Mouse (Mus musculus) right cerebral cortex, postnatal 4 days (tissue): ENCODE results near the gene Npdc1.
A peak's percentile ranks its signal among the peaks of the same experiment; 100 is the strongest.

Experiments used
- DNase-seq: peaks from one replicate; pipeline ENCODE4 v3.0.0-alpha.2; 2022

The Npdc1 gene

GRCm38 (mm10) chr2:25430395-25431233 lies 31.5 kb downstream of the Npdc1 start:
- no peak for DNase-seq

- DNase-seq: no peak
These were observed 32.2 kb downstream of the Npdc1 start for GRCm38 (mm10) chr2:25431308-25431855.

GRCm38 (mm10) chr2:25432326-25433098 lies 33.4 kb downstream of the Npdc1 start:
- no peak for DNase-seq

GRCm38 (mm10) chr2:25433101-25433500 lies 34.0 kb downstream of the Npdc1 start:
- no peak for DNase-seq

GRCm38 (mm10) chr2:25434292-25434691 lies 35.1 kb downstream of the Npdc1 start:
- DNase-seq: no peak

GRCm38 (mm10) chr2:25436286-25436820 lies 37.2 kb downstream of the Npdc1 start:
- DNase-seq: no peak

- DNase-seq: no peak
These were observed 41.9 kb downstream of the Npdc1 start for GRCm38 (mm10) chr2:25441067-25441466.

GRCm38 (mm10) chr2:25442682-25443081 lies 43.5 kb downstream of the Npdc1 start:
- DNase-seq: no peak

- no peak for DNase-seq
These were observed 51.9 kb downstream of the Npdc1 start for GRCm38 (mm10) chr2:25450853-25451647.

- DNase-seq: no peak
These were observed 53.8 kb downstream of the Npdc1 start for GRCm38 (mm10) chr2:25452951-25453350.

GRCm38 (mm10) chr2:25456205-25456953 lies 57.2 kb downstream of the Npdc1 start, which contains the start of gene Clic3:
Gene Clic3 (plus strand): TSS chr2:25456838.
- DNase-seq: no peak

GRCm38 (mm10) chr2:25457022-25457896 lies 58.1 kb downstream of the Npdc1 start:
- DNase-seq: no peak

GRCm38 (mm10) chr2:25458911-25459310 lies 59.8 kb downstream of the Npdc1 start:
- peak; percentile 42 for DNase-seq
